Mouse (Mus musculus) bone marrow macrophage, adult 2 months (primary cell): ENCODE measurements at regions not wholly inside any gene's neighbourhood (a gene's known extent, or its start where the extent isn't known, plus 50 kb on each side); places are given as distances from the start of the nearest gene placed in this dataset.
"Not testable (repeated sequence)": the region's sequence is repeated elsewhere in the genome, so short reads cannot be mapped to it uniquely, and the experiment has no call there.

Experiments used
- H3K27ac ChIP-seq: 2 replicates; pipeline ENCODE4 v1.5.1; 2012; ENCODE audit warnings: low read depth, low read length; ENCODE audit not compliant: insufficient read depth
- H3K4me1 ChIP-seq: 2 replicates; pipeline ENCODE4 v1.6.1; 2012; ENCODE audit warnings: low read length; ENCODE audit not compliant: control insufficient read depth, insufficient read depth
- H3K4me3 ChIP-seq: 2 replicates; pipeline ENCODE4 v1.5.1; 2012; ENCODE audit warnings: mild to moderate bottlenecking, low read length, moderate library complexity; ENCODE audit not compliant: insufficient read depth
- CTCF ChIP-seq: IDR thresholded peaks from 2 replicates; pipeline ENCODE4 v1.5.1; 2012; ENCODE audit warnings: low read depth, mild to moderate bottlenecking, low read length, moderate library complexity
- POLR2A ChIP-seq: IDR thresholded peaks from 2 replicates; pipeline ENCODE4 v1.6.1; 2012; ENCODE audit warnings: mild to moderate bottlenecking, low read depth, low read length, borderline replicate concordance

DNA sequence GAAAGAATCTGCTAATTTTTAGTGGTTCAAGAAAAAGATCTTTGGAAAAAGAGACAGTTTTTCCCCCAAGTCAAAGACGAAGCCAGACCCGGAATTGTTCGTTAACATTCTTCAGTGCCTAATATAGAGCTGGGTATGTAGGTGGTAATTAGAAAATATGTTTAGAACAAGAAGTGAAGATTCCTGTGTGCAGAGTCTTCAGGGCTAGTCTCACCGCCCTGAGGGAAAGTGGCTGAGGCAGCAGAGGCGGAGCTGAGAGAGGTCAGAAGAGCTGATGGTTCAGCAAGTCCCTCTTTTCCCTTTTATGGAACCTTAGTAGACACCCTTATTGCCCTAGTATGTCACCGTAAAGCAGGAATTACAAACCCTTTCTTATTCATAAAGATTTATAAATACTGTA lies 232.0 kb downstream of the Pten start:
- no peak overlapping the region for H3K4me3 ChIP-seq
- no peak overlapping the region for H3K27ac ChIP-seq
- TF ChIP-seq CTCF (no peak), POLR2A (no peak)
- H3K4me1 ChIP-seq, result peaks cover 3% of the 10 kb centered on the region

DNA sequence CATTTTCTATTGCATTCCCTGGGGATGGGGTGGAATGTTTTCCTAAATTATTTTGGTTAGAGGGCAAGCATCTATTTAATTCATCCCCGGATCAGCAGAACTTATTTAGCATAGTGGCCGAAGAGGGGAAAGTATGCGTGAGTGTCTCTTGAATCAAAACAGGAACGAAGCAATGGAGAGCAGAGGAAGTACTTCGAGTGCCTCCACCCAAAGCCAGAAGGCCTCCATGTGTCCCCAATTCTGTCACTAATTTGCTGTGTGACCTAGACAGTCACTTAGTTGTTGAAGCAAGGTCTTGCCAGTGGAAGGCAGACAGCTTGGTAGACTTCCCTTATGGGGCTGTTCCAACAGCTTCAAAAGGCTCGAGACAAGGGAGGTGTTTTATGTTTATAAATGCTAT lies 233.3 kb downstream of the Pten start:
- TF ChIP-seq POLR2A (no peak), CTCF (no peak)
- peaks cover 3% of the 10 kb centered on the region for H3K4me1 ChIP-seq
- H3K27ac ChIP-seq, result no peak overlapping the region
- H3K4me3 ChIP-seq, result no peak overlapping the region

DNA sequence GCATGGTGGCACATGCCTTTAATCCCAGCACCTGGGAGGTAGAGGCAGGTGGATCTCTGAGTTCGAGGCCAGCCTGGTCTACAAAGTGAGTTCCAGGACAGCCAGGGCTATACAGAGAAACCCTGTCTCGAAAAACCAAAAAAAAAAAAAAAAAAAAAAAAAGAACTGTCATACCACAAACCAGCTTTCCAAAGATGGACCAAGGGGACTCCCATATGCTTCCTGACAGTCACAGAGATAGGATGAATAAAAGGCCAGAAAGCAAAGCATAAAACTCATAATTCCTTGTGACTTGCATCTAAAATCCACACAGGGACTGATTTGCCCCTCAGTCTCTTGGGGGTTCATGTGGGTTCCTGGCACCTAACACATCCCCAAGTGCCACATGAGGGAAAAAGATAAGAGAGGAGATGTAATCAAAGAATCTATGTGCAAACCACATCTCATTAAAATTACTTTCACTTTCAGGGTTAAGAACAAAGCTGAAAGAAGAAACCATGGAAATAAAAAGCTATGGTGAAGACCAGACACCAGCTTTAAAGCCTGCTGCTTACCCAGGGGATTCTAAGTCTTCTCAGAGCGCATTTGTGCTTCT lies 241.4 kb downstream of the Pten start:
- Histone ChIP-seq H3K4me1 (no peaks in the 10 kb centered on the region), H3K4me3 (no peak overlapping the region), H3K27ac (no peak overlapping the region)
- TF ChIP-seq CTCF (no peak), POLR2A (no peak)

DNA sequence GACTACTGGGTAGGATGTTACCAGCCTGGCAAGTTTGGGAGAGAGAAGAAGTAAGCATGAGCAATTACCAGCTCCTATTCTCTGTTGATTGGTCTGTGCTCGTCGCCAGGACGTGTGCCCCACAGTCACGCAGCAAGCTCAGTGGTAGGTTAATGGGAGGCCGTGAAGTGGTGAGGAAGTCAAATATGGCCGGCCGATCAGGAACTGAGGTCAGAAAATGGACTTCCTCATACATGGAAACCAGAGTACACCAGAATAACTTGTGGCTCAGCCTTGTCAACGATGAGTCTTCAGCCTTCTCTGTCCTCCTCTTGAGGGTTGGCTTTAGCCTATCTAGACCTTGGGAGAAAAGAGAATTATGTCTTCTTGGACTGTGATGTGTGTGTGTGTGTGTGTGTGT lies 250.3 kb downstream of the Pten start:
- TF ChIP-seq POLR2A (no peak), CTCF (no peak)
- Histone ChIP-seq H3K4me3 (no peak overlapping the region), H3K27ac (no peak overlapping the region), H3K4me1 (no peaks in the 10 kb centered on the region)

DNA sequence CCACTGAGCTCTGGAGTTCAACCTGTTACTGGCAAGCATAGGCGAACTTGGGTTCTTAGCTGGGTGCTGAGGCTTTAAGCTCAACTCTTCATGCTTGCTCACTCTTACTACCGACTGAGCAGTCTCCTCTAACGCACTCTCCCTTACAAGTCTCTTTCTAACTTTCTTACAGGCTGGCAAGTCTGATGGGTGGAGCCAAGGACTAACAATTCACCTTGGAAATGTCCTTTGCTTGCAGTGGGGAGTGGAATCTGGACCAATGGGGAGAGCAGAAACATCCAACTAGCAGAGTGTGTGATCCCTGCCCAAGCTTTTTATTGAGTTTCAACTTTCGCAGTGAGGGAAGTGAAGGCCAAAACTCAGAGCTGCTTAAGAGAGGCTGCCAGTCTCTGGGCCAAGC lies 250.8 kb downstream of the Pten start:
- TF ChIP-seq CTCF (no peak), POLR2A (no peak)
- Histone ChIP-seq H3K4me1 (no peaks in the 10 kb centered on the region), H3K4me3 (no peak overlapping the region), H3K27ac (no peak overlapping the region)

DNA sequence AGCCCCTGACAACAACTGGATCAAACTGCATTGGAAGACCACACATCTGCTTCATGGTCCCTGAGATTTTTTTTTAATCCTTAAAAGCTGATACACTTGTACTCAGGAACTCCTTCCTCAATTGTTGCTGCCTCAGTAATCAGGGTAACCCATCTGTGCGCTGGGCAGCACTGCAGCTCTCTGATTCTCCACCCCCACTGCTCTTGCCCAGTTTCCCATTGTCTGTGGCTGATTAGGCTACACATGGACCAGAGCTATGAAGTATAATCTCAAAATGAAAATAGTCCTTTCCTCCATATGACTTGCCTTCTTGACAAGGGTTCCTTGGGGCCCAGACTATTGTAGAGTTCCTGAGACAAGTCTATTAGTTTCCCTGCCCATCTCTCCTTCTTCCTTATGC lies 251.5 kb downstream of the Pten start:
- no peak overlapping the region for H3K4me3 ChIP-seq
- no peak for TF ChIP-seq CTCF
- no peak for TF ChIP-seq POLR2A
- no peaks in the 10 kb centered on the region for H3K4me1 ChIP-seq
- H3K27ac ChIP-seq, result no peak overlapping the region

DNA sequence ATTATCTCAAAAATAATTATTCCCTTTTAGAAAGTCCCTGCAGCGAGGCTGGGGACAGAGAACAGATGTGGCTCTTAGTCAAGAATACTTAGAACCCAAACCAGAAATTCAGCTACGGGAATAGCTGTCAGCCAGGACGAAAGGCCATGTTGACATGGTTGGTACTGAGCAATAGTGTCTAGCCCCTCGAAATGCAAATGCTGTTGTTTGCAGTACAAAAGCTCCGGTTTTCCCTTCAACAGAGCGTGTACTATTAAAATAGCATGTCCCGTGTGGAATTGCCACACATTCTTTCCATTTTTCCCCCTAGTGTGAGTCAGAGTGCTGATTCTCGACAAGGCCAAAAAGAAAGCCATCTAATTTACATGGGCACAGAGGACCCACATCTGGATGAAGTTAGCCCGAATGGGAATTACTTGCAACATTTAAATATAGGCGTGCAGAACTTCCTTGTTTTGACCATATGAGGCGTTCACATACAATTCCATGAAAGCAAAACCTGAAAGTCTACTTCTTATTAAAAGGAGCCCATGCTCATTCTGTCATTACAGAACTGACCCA lies 253.7 kb downstream of the Pten start:
- no peaks in the 10 kb centered on the region for H3K4me1 ChIP-seq
- no peak for TF ChIP-seq POLR2A
- no peak for TF ChIP-seq CTCF
- no peak overlapping the region for H3K4me3 ChIP-seq
- no peak overlapping the region for H3K27ac ChIP-seq

DNA sequence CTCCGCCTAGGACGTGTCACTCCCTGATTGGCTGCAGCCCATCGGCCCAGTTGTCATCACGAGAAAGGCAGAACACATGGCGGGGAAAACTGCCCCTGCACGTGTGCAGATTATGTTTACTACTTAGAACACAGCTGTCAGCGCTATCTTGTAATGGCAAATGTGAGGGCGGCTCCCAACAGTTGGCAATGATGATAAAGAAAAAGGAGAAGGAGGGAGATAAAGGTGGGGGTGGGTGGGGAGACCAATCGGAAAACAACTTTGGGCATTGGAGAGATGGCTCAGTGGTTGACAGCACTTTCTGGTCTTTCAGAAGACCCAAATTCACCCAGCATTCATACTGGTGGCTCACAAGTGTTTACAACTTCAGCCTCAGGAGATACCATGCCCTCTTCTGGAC lies 257.6 kb downstream of the Pten start:
- H3K27ac ChIP-seq, H3K4me3 ChIP-seq, H3K4me1 ChIP-seq: not testable (repeated sequence)

DNA sequence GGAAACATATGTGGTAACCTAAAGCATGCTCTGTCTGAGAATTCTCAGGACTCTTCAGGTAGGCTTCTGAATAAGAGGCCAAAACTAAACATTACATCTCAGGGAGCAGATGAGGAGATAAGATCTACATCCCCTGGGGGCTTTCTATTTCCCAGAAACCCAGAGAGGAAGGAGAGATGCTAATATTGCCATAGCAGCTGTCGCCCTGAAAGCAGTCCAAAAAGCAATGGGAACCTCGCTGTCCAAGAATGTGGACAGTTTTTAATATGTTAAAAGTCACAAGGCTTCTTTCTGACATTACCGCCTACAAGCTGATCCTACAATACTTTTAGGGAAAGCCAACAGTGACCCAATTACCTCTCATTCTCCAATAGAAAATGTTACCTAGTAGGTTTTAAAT lies 263.9 kb downstream of the Pten start:
- TF ChIP-seq POLR2A (no peak), CTCF (no peak)
- H3K27ac ChIP-seq, result no peak overlapping the region
- no peak overlapping the region for H3K4me3 ChIP-seq
- H3K4me1 ChIP-seq, result no peaks in the 10 kb centered on the region

DNA sequence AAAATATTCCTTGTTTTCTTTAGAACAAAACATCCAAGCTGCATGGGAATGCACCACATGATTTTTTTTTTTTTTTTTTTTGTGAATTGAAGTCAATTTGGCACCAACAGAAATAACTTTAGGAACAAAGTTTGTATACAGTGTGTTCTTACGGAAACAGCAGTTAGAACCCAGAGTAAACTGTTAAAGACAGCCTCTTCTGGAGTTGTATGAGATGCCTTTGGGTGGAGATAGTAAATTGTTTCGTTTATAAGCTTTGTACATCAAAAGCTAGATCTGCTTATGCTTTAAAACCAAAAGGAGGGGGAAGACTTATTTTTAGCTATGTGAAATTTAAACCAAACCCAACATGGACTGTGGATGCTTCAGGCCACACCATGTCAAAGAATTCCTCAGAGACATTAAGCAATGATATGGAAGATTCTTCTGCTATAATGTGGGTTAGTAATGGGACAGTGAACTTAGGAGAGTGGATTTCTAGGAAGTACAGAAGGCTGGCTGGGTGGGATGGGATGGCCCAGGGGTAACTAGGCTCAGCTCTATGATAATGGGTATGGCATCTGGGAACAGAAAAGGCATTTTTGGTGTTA lies 265.6 kb downstream of the Pten start:
- H3K27ac ChIP-seq, result no peak overlapping the region
- TF ChIP-seq CTCF (no peak), POLR2A (no peak)
- H3K4me1 ChIP-seq, result no peaks in the 10 kb centered on the region
- H3K4me3 ChIP-seq, result no peak overlapping the region
